Mouse (Mus musculus) lung, postnatal 0 days (tissue): Measurements from ENCODE around the gene Ccdc47. TPM values are rescaled to one million over a fixed set of nuclear protein-coding genes. Genes with fewer than 3 reads are reported as not detected.
A peak's percentile ranks its signal among the peaks of the same experiment; 100 is the strongest.

Experiments used
- ATAC-seq: fragments of 200-750 bp; cut with Nextera tagmentation; 2 replicates; pipeline ENCODE4 v1.8.0; 2017; ENCODE audit warnings: moderate library complexity
- DNase-seq: peaks from one replicate; pipeline ENCODE4 v3.0.0-alpha.2; 2016; ENCODE audit warnings: low spot score
- H3K27ac ChIP-seq: fragments of 300-500 bp; sonication (generic); 2 replicates; pipeline ENCODE4 v1.5.1; 2014; ENCODE audit warnings: antibody characterized with exemption, mild to moderate bottlenecking, low read length, mixed read lengths
- H3K27me3 ChIP-seq: fragments of 300-500 bp; sonication (generic); replicated peaks from 2 replicates; pipeline ENCODE4 v1.6.1; 2014; ENCODE audit warnings: low read length, mixed read lengths; ENCODE audit not compliant: insufficient read depth
- H3K36me3 ChIP-seq: fragments of 300-500 bp; sonication (generic); 2 replicates; pipeline ENCODE4 v1.6.1; 2014; ENCODE audit warnings: low read length, mixed read lengths; ENCODE audit not compliant: insufficient read depth
- H3K4me1 ChIP-seq: fragments of 300-500 bp; sonication (generic); 2 replicates; pipeline ENCODE4 v1.6.1; 2014; ENCODE audit warnings: antibody characterized with exemption, low read depth, low read length, mixed read lengths; ENCODE audit not compliant: insufficient read depth
- H3K4me2 ChIP-seq: fragments of 300-500 bp; sonication (generic); replicated peaks from 2 replicates; pipeline ENCODE4 v1.6.1; 2014; ENCODE audit warnings: low read depth, mild to moderate bottlenecking, low read length, moderate library complexity, mixed read lengths
- H3K4me3 ChIP-seq: fragments of 300-500 bp; sonication (generic); 2 replicates; pipeline ENCODE4 v1.5.1; 2014; ENCODE audit warnings: low read depth, low read length
- H3K9ac ChIP-seq: fragments of 300-500 bp; sonication (generic); replicated peaks from 2 replicates; pipeline ENCODE4 v1.6.1; 2014; ENCODE audit warnings: low read depth, mild to moderate bottlenecking
- H3K9me3 ChIP-seq: fragments of 300-500 bp; sonication (generic); 2 replicates; pipeline ENCODE4 v1.6.1; 2016; ENCODE audit warnings: low read length, mixed read lengths
- CTCF ChIP-seq: IDR thresholded peaks from 2 replicates; pipeline ENCODE4 v1.5.1; 2016; ENCODE audit warnings: antibody characterized with exemption, mild to moderate bottlenecking
- EP300 ChIP-seq: IDR thresholded peaks from 2 replicates; pipeline ENCODE4 v1.6.1; 2016; ENCODE audit warnings: antibody characterized with exemption, mild to moderate bottlenecking, control low read depth
- WGBS: fragments of 180-500 bp; shearing (Covaris S2); extraction: QIAGEN DNeasy Blood & Tissue Kit; methylation state at CpG from one replicate; pipeline ENCODE4 v1.1.7; 2014; 5-methylcytosine and 5-hydroxymethylcytosine counted together
- polyA plus RNA-seq: library from polyadenylated mRNA; unstranded; fragments of >200 nt; fragmentation: Nextera tagmentation; extraction: Ambion mirVana; gene quantifications from 2 replicates; pipeline ENCODE4 v1.2.1, GENCODE M21; 2015

The Ccdc47 gene
- 67.7 and 71.1 TPM in 2 replicates for polyA plus RNA-seq

DNA sequence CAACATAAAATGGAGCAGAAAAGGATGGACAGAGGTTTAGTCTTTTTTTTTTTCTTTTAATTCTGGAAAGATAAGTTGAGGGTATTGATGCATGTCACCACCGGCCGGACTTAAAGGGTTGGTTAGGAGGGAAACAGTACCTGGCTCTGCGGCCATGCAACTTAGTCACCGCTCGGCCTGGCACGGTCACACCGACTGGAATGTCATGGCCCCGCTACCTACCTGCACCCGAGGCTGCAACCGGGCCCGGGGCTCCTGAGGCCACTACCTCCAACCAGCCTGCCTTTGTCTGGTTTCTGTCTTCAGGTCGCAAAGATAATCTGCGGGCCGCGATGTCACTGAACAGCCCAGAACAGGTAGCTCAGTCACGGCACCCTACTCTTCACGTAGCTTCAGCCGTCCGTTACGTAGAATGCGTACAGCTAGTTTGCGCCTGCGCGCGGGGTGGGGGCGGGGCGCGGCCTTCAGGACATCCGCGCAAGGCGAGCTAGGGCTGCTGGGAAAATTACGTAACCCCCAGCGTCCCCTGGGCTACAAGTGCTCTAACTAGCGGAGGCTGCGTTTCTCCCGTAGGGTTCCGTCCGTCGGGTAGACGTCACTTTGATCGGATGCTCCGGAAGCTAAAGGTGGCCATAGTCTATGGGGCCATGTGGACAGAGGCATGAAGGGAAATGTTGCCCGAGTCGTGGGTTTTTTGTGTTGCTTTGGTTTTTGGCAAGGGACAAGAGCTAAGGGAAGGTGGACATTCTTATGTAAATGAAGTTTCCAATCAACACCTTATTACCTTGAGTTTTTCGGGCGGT is at the start of gene Ccdc47:
Ccdc47 (minus strand) TSS at position 418 of the 803 bp plus-strand sequence.
- Histone ChIP-seq H3K36me3 (peaks cover 4% of the 10 kb centered on the region; the same call in 1 of the 2 replicates), H3K9me3 (no peaks in the 10 kb centered on the region), H3K4me3 (peak within 1 kb of the TSS; percentile 99), H3K9ac (peak within 1 kb of the TSS; percentile 97), H3K27me3 (no peaks in the 10 kb centered on the region), H3K4me1 (peaks cover 10% of the 10 kb centered on the region; the same call in 1 of the 2 replicates), H3K27ac (peak within 1 kb of the TSS; percentile 96), H3K4me2 (peak within 1 kb of the TSS; percentile 69)
- no peak for TF ChIP-seq EP300
- no peak for TF ChIP-seq CTCF
- DNase-seq (peak; percentile 99), ATAC-seq (peak; percentile 96)
- WGBS = under 1% methylated on average over 46 of the region's 46 CpGs

DNA sequence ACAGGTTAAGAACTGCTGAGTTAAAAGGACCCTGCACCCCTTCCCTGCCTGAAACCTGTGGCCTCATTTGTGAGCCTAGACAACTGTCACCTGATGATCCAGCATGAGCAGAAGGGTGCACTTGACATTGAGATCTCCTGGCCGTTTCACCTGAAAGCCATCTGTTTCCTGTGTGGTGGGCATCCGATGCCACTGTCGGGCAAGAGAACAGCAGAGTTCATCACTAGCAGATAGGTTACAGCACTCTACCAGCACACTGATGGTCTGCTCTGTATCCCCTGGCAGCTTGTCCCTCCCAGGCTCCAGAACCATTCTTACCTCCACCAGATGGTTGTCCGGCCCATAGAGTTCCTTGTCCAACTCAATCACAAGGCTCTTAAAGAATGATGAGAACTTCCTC is 49.4 kb upstream of the Ccdc47 start:
- no peak for ATAC-seq
- DNase-seq = no peak
- H3K9ac ChIP-seq = no peak overlapping the region
- peaks cover 44% of the 10 kb centered on the region for H3K36me3 ChIP-seq
- peaks cover 19% of the 10 kb centered on the region for H3K4me1 ChIP-seq
- H3K27ac ChIP-seq = no peak overlapping the region
- no peak overlapping the region for H3K4me2 ChIP-seq
- no peaks in the 10 kb centered on the region for H3K27me3 ChIP-seq
- 82% methylated on average over 4 of the region's 4 CpGs for WGBS
- no peaks in the 10 kb centered on the region for H3K9me3 ChIP-seq
- no peak for TF ChIP-seq EP300
- no peak for TF ChIP-seq CTCF
- H3K4me3 ChIP-seq = no peak overlapping the region

DNA sequence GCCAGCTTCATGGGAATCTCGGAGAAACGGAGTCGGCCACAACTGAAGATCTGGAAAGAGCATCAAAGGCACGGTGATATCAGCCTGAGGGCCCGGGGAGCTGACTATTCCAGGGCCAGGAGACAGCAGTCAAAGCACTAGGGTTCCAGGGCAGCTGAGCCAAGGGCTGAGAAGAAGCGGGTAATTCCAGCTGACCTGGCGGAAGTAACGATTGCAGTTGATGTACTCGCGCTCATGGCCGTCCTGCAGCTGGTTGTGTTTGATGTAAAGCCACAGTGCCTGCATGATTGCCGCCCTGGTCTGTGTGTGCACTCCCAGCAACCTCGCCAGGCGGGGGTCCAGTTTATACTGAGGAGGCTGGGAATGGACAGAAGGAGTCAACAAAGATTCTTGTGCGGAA is 48.8 kb upstream of the Ccdc47 start:
- WGBS = 86% methylated on average over 15 of the region's 15 CpGs
- no peak for ATAC-seq
- H3K36me3 ChIP-seq = peaks cover 44% of the 10 kb centered on the region

DNA sequence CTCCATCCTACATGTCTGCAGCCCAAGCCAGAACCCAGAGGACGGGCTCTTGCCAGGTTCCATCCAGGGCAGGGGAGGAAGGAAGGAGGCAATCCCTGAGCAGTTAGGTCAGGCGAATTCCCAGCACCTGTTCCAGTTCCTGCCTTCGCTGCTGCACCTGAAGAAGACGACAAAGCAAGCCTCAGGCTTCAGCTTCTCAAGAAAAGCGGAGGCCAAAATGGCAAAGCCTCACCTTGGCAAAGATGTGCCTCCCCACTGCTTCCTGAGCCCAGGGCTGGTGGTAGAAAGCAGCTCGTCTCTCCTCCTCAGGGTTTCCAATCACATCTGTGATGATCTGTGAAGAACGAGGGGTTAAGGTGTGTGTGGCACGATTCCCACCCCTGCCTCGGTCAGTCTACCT is 47.8 kb upstream of the Ccdc47 start:
- H3K27me3 ChIP-seq = no peaks in the 10 kb centered on the region
- DNase-seq = no peak
- no peaks in the 10 kb centered on the region for H3K9me3 ChIP-seq
- H3K4me1 ChIP-seq = peaks cover 12% of the 10 kb centered on the region
- no peak for ATAC-seq
- TF ChIP-seq EP300 = no peak
- no peak for TF ChIP-seq CTCF
- no peak overlapping the region for H3K4me2 ChIP-seq
- no peak overlapping the region for H3K27ac ChIP-seq
- H3K36me3 ChIP-seq = peaks cover 44% of the 10 kb centered on the region
- no peak overlapping the region for H3K4me3 ChIP-seq
- no peak overlapping the region for H3K9ac ChIP-seq
- WGBS = 82% methylated on average over 9 of the region's 9 CpGs

More for the DNA sequence above, 48.8 kb upstream of the Ccdc47 start:
- Histone ChIP-seq H3K4me2 (no peak overlapping the region), H3K27me3 (no peaks in the 10 kb centered on the region), H3K9ac (no peak overlapping the region), H3K9me3 (no peaks in the 10 kb centered on the region), H3K4me1 (peaks cover 16% of the 10 kb centered on the region), H3K27ac (no peak overlapping the region), H3K4me3 (no peak overlapping the region)
- DNase-seq = no peak
- TF ChIP-seq CTCF (no peak), EP300 (no peak)

DNA sequence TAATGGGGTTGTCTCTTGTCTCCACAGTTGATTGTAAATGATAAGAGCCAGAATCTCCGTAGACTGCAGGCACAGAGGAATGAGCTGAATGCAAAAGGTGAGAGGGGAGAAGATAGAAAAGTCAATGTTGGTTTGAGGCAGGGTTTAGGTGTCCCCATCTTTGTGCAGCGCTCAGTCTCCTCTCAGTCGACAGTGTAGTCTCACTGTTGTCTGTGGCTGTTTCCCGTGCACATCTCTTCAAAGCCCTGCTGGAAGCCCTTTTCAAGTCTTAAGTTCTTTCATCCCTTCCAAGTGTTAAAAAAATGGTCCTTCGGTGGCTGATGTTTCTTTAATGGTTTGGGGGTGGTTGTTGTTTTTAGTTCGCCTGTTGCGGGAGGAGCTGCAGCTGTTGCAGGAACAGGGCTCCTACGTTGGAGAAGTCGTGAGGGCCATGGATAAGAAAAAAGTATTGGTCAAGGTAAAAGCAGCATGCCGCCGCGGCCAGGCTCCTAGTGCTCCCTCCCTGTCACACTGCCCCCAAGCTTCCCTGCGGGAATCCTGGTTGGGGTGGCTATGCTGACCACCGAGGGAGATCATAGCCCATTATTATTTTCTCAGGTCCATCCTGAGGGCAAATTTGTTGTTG is 44.8 kb upstream of the Ccdc47 start:
- Histone ChIP-seq H3K9ac (no peak overlapping the region), H3K27ac (no peak overlapping the region), H3K4me3 (no peak overlapping the region), H3K4me1 (peaks cover 5% of the 10 kb centered on the region; the same call in 1 of the 2 replicates), H3K4me2 (no peak overlapping the region), H3K27me3 (no peaks in the 10 kb centered on the region), H3K9me3 (no peaks in the 10 kb centered on the region), H3K36me3 (peaks cover 38% of the 10 kb centered on the region)
- ATAC-seq (peak; percentile 13; the same call in 1 of the 2 replicates), DNase-seq (peak; percentile 47)
- WGBS = 70% methylated on average over 14 of the region's 14 CpGs
- TF ChIP-seq EP300 = no peak
- TF ChIP-seq CTCF = no peak

DNA sequence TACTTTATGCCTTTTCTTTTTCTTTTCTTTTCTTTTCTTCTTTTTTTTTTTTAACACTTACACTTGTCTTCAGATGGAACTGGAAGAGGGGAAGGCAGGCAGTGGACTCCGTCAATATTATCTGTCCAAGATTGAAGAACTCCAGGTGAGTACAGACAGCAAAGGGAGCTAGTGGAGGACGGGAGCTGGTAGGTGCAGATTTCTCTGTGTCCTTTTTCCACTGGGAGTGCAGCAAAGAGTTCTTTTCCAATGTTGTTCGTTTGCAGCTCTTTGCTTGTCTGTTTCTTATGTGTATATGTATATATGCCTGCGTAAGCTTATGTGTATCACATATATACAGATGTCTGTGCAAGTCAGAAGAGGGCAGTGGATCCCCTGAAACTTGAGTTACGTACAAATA is 40.6 kb upstream of the Ccdc47 start:
- Histone ChIP-seq H3K36me3 (peaks cover 9% of the 10 kb centered on the region; the same call in 1 of the 2 replicates), H3K27ac (peak overlapping the region; percentile 69; the same call in 1 of the 2 replicates), H3K4me1 (peaks cover 11% of the 10 kb centered on the region; the same call in 1 of the 2 replicates), H3K4me3 (peak overlapping the region; percentile 70), H3K9me3 (no peaks in the 10 kb centered on the region), H3K4me2 (peak overlapping the region; percentile 94), H3K9ac (no peak overlapping the region), H3K27me3 (no peaks in the 10 kb centered on the region)
- TF ChIP-seq CTCF = no peak
- no peak for TF ChIP-seq EP300
- WGBS = 51% methylated on average over 5 of the region's 5 CpGs
- ATAC-seq (no peak), DNase-seq (no peak)
